Mouse (Mus musculus): Measurements from ENCODE around the gene Hist1h4i. TPM values are rescaled to one million over a fixed set of nuclear protein-coding genes. Genes with fewer than 3 reads are reported as not detected.
"Not testable (repeated sequence)": the region's sequence is repeated elsewhere in the genome, so short reads cannot be mapped to it uniquely, and the experiment has no call there.

Hist1h4i gene
- polyA plus RNA-seq, 1 experiment from 2014 or later, result 14.5 TPM

- no peak overlapping the region for H3K4me2 ChIP-seq (ENCODE audit: low read length)
- H3K4me3 ChIP-seq (replicated peaks; ENCODE audit: low read length), result no peak overlapping the region
- no peaks in the 10 kb centered on the region for H3K36me3 ChIP-seq (ENCODE audit: control insufficient read depth, insufficient read depth)
- 64% methylated on average over 5 of the region's 5 CpGs for WGBS
- H3K9ac ChIP-seq (replicated peaks; ENCODE audit: low read depth, low read length), result no peak overlapping the region
- H3K27me3 ChIP-seq (replicated peaks; ENCODE audit: control insufficient read depth, insufficient read depth, low read length), result no peaks in the 10 kb centered on the region
- no peak for ATAC-seq
- no peak overlapping the region for H3K27ac ChIP-seq (ENCODE audit: low read length)
- H3K9me3 ChIP-seq (ENCODE audit: control insufficient read depth, low read length), result no peaks in the 10 kb centered on the region
- peaks cover 31% of the 10 kb centered on the region for H3K4me1 ChIP-seq (replicated peaks; ENCODE audit: control insufficient read depth, insufficient read depth, low read length)
Measured at GRCm38 (mm10) chr13:22039364-22039763, 1.8 kb downstream of the Hist1h4i start.

- Histone ChIP-seq H3K9ac (replicated peaks; ENCODE audit: low read depth, low read length) (no peak overlapping the region), H3K9me3 (ENCODE audit: control insufficient read depth, low read length) (no peaks in the 10 kb centered on the region), H3K36me3 (ENCODE audit: control insufficient read depth, insufficient read depth) (no peaks in the 10 kb centered on the region), H3K27me3 (replicated peaks; ENCODE audit: control insufficient read depth, insufficient read depth, low read length) (no peaks in the 10 kb centered on the region), H3K4me2 (ENCODE audit: low read length) (no peak overlapping the region), H3K27ac (ENCODE audit: low read length) (no peak overlapping the region), H3K4me1 (replicated peaks; ENCODE audit: control insufficient read depth, insufficient read depth, low read length) (peaks cover 33% of the 10 kb centered on the region), H3K4me3 (replicated peaks; ENCODE audit: low read length) (no peak overlapping the region)
- WGBS, result 78% methylated on average over 2 of the region's 2 CpGs
- no peak for ATAC-seq
Measured at GRCm38 (mm10) chr13:22037415-22037814, 3.7 kb downstream of the Hist1h4i start.

DNA sequence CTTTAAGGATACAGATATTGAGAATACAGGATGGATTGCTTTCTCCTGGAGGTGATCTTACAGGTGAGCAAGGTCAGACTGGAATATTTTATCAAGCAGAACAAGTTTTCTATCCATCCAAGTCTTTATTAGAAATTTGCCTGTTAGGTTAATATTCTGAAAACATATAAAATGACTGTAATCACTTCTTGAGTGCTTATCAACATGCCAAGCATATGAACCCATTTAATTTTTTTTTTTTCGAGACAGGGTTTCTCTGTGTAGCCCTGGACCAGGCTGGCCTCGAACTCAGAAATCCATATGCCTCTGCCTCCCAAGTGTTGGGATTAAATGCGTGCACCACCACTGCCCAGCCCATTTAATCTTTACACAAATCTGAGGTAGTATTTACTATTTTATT lies 4.2 kb downstream of the Hist1h4i start:
- no peak overlapping the region; the same call in 1 of the 2 replicates for H3K4me3 ChIP-seq (replicated peaks; ENCODE audit: low read length)
- H3K27me3 ChIP-seq (replicated peaks; ENCODE audit: control insufficient read depth, insufficient read depth, low read length), result no peaks in the 10 kb centered on the region
- no peaks in the 10 kb centered on the region for H3K9me3 ChIP-seq (ENCODE audit: control insufficient read depth, low read length)
- no peak overlapping the region for H3K9ac ChIP-seq (replicated peaks; ENCODE audit: low read depth, low read length)
- H3K4me2 ChIP-seq (ENCODE audit: low read length), result peak overlapping the region; percentile 77
- WGBS, result 53% methylated on average over 3 of the region's 3 CpGs
- peaks cover 28% of the 10 kb centered on the region for H3K4me1 ChIP-seq (replicated peaks; ENCODE audit: control insufficient read depth, insufficient read depth, low read length)
- ATAC-seq, result no peak
- no peaks in the 10 kb centered on the region for H3K36me3 ChIP-seq (ENCODE audit: control insufficient read depth, insufficient read depth)
- H3K27ac ChIP-seq (ENCODE audit: low read length), result peak overlapping the region; percentile 81; the same call in 1 of the 2 replicates

DNA sequence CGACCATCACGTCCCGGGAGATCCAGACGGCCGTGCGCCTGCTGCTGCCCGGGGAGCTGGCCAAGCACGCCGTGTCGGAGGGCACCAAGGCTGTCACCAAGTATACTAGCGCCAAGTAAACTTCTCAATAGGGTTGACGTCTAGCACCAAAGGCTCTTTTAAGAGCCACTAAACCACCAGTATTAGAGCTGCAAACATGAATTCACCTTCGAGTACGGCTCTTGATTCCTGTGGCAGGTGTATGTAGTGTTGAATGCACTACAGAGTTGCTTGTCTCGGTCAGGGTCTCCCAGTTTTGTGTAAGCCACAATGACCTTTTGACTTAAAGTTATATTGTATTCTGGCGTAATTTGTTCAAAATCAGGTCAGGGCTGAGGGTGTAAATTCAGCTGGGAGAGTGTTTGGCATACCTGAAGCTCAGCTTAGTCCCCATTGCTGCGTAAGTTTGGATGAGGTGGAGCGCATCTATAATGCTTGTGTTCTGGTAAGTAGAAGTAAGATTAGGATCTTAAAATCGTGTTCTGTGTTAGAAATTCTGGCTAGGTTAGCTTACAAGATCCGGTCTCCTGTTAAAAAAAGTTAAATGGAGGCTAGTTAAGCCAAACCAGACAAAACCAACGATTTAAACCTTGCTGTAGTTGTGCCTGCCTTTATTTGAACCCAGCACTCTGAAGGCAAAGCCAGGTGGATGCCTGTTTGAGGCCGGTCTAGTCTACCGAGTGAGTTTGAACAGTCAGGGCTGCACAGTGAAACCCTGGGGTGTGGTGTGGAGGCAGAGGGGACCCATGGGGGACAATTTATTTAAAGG lies 4.8 kb downstream of the Hist1h4i start:
- H3K9ac ChIP-seq (replicated peaks; ENCODE audit: low read depth, low read length), result peak overlapping the region; percentile 53
- H3K27me3 ChIP-seq (replicated peaks; ENCODE audit: control insufficient read depth, insufficient read depth, low read length), result no peaks in the 10 kb centered on the region
- ATAC-seq, result peak; percentile 13; the same call in 1 of the 2 replicates
- H3K36me3 ChIP-seq (ENCODE audit: control insufficient read depth, insufficient read depth), result no peaks in the 10 kb centered on the region
- H3K9me3 ChIP-seq (ENCODE audit: control insufficient read depth, low read length), result no peaks in the 10 kb centered on the region
- H3K4me2 ChIP-seq (ENCODE audit: low read length), result peak overlapping the region; percentile 77
- peak overlapping the region; percentile 81 for H3K27ac ChIP-seq (ENCODE audit: low read length)
- 2% methylated on average over 16 of the region's 23 CpGs for WGBS
- peaks cover 27% of the 10 kb centered on the region for H3K4me1 ChIP-seq (replicated peaks; ENCODE audit: control insufficient read depth, insufficient read depth, low read length)
- peak overlapping the region; percentile 44 for H3K4me3 ChIP-seq (replicated peaks; ENCODE audit: low read length)

DNA sequence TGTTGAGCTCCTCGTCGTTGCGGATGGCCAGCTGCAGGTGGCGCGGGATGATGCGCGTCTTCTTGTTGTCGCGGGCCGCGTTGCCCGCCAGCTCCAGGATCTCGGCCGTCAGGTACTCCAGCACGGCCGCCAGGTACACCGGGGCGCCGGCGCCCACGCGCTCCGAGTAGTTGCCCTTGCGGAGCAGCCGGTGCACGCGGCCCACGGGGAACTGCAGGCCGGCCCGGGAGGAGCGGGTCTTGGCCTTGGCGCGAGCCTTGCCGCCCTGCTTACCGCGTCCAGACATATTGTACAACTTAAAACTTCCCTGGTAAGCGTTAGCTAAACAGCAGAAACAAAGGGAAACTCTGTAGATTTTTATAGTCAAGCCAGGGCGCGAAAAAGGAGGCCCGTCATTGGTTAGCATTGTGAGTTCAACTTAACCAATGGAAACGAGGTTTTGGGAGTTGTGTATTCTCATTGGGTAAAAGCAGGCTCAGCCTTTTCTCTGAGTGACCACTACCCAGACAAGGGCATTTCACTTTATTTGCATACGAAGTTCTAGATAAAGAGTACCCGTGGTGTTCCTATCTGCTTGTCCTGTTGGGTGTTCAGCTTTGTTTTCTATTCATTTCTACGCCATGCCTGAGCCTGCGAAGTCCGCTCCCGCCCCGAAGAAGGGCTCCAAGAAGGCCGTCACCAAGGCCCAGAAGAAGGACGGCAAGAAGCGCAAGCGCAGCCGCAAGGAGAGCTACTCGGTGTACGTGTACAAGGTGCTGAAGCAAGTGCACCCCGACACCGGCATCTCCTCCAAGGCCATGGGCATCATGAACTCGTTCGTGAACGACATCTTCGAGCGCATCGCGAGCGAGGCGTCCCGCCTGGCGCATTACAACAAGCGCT lies 5.7 kb downstream of the Hist1h4i start, which contains the start of the genes Hist1h2ah and Hist1h2bk:
Gene Hist1h2ah, minus strand, starts transcription at position 302 of the 882 bp plus-strand sequence.
Gene Hist1h2bk, plus strand, starts transcription at position 604 of the 882 bp plus-strand sequence.
- peaks cover 25% of the 10 kb centered on the region for H3K4me1 ChIP-seq (replicated peaks; ENCODE audit: control insufficient read depth, insufficient read depth, low read length)
- H3K9me3 ChIP-seq (ENCODE audit: control insufficient read depth, low read length); H3K27me3 ChIP-seq (replicated peaks; ENCODE audit: control insufficient read depth, insufficient read depth, low read length); H3K36me3 ChIP-seq (ENCODE audit: control insufficient read depth, insufficient read depth): not testable (repeated sequence)
- ATAC-seq, result peak; percentile 99
- 0% methylated on average over 21 of the region's 69 CpGs for WGBS
- peak within 1 kb of the TSS; percentile 53 for H3K9ac ChIP-seq (replicated peaks; ENCODE audit: low read depth, low read length)
- peak within 1 kb of the TSS; percentile 48 for H3K4me3 ChIP-seq (replicated peaks; ENCODE audit: low read length)
- H3K4me2 ChIP-seq (ENCODE audit: low read length), result peak within 1 kb of the TSS; percentile 77
- peak within 1 kb of the TSS; percentile 81 for H3K27ac ChIP-seq (ENCODE audit: low read length)

GRCm38 (mm10) chr13:22034443-22035266 lies 6.5 kb downstream of the Hist1h4i start:
- no peak for ATAC-seq
- Histone ChIP-seq H3K4me3 (replicated peaks; ENCODE audit: low read length) (peak overlapping the region; percentile 42), H3K9ac (replicated peaks; ENCODE audit: low read depth, low read length) (peak overlapping the region; percentile 46), H3K27ac (ENCODE audit: low read length) (peak overlapping the region; percentile 56), H3K36me3 (ENCODE audit: control insufficient read depth, insufficient read depth) (no peaks in the 10 kb centered on the region), H3K4me1 (replicated peaks; ENCODE audit: control insufficient read depth, insufficient read depth, low read length) (peaks cover 17% of the 10 kb centered on the region), H3K4me2 (ENCODE audit: low read length) (peak overlapping the region; percentile 60), H3K9me3 (ENCODE audit: control insufficient read depth, low read length) (no peaks in the 10 kb centered on the region), H3K27me3 (replicated peaks; ENCODE audit: control insufficient read depth, insufficient read depth, low read length) (no peaks in the 10 kb centered on the region)
- WGBS, result 0% methylated on average over 10 of the region's 14 CpGs

GRCm38 (mm10) chr13:22033741-22034442 lies 7.3 kb downstream of the Hist1h4i start:
- no peak overlapping the region for H3K9ac ChIP-seq (replicated peaks; ENCODE audit: low read depth, low read length)
- H3K9me3 ChIP-seq (ENCODE audit: control insufficient read depth, low read length), result no peaks in the 10 kb centered on the region
- no peaks in the 10 kb centered on the region for H3K36me3 ChIP-seq (ENCODE audit: control insufficient read depth, insufficient read depth)
- peak overlapping the region; percentile 9; the same call in 1 of the 2 replicates for H3K4me3 ChIP-seq (replicated peaks; ENCODE audit: low read length)
- H3K27ac ChIP-seq (ENCODE audit: low read length), result no peak overlapping the region
- no peaks in the 10 kb centered on the region for H3K27me3 ChIP-seq (replicated peaks; ENCODE audit: control insufficient read depth, insufficient read depth, low read length)
- no peak for ATAC-seq
- 45% methylated on average over 5 of the region's 5 CpGs for WGBS
- peaks cover 21% of the 10 kb centered on the region for H3K4me1 ChIP-seq (replicated peaks; ENCODE audit: control insufficient read depth, insufficient read depth, low read length)
- H3K4me2 ChIP-seq (ENCODE audit: low read length), result peak overlapping the region; percentile 60

DNA sequence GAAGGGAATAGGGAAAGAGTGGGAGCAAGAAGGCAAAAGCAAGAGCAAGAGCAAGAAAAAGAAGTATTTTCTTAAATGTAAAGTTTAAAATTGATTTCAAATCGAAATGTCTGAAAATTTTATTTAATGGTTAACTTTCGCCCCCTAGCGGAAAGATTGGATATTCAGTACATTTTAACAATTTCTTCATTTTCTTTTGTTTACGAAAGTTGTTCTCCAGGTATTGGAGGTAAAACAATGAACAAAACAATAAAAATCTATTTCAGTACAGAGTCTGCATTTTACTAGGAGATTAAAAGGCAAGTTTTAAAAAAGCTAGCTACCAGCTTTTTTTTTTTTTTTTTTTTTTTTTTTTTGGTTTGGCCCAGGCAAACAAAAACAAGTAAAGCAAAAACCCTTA lies 10.7 kb downstream of the Hist1h4i start:
- peaks cover 17% of the 10 kb centered on the region for H3K4me1 ChIP-seq (replicated peaks; ENCODE audit: control insufficient read depth, insufficient read depth, low read length)
- no peak overlapping the region for H3K4me2 ChIP-seq (ENCODE audit: low read length)
- H3K9ac ChIP-seq (replicated peaks; ENCODE audit: low read depth, low read length), result no peak overlapping the region
- no peak overlapping the region for H3K4me3 ChIP-seq (replicated peaks; ENCODE audit: low read length)
- H3K36me3 ChIP-seq (ENCODE audit: control insufficient read depth, insufficient read depth), result no peaks in the 10 kb centered on the region
- WGBS, result 9% methylated on average over 4 of the region's 4 CpGs
- no peak overlapping the region for H3K27ac ChIP-seq (ENCODE audit: low read length)
- no peaks in the 10 kb centered on the region for H3K9me3 ChIP-seq (ENCODE audit: control insufficient read depth, low read length)
- no peak for ATAC-seq
- H3K27me3 ChIP-seq (replicated peaks; ENCODE audit: control insufficient read depth, insufficient read depth, low read length), result no peaks in the 10 kb centered on the region

Measured in forebrain, embryonic 16.5 days (tissue).